Mouse (Mus musculus): ENCODE measurements around the gene Rgs17. TPM values are rescaled to one million over a fixed set of nuclear protein-coding genes. Genes with fewer than 3 reads are reported as not detected.

Rgs17 gene
- polyA plus RNA-seq, 1 experiment from 2014 or later = 0.66 TPM

GRCm38 (mm10) chr10:5805243-5805730, 116.9 kb downstream of the Rgs17 start, which contains the start of gene Fbxo5:
Gene Fbxo5, minus strand, starts transcription at chr10:5805600.
- H3K9ac ChIP-seq (replicated peaks; ENCODE audit: low read length) = peak within 1 kb of the TSS; percentile 82
- H3K4me1 ChIP-seq (ENCODE audit: control insufficient read depth, insufficient read depth, low read length) = no peaks in the 10 kb centered on the region
- peak; percentile 99 for DNase-seq (ENCODE audit: low spot score)
- WGBS = under 1% methylated on average over 42 of the region's 42 CpGs
- H3K4me2 ChIP-seq (ENCODE audit: low read depth, low read length) = peak within 1 kb of the TSS; percentile 48
- H3K27me3 ChIP-seq (ENCODE audit: control insufficient read depth, insufficient read depth, low read length) = no peaks in the 10 kb centered on the region
- H3K36me3 ChIP-seq (replicated peaks; ENCODE audit: control insufficient read depth, insufficient read depth, low read depth, low read length) = peaks cover 1% of the 10 kb centered on the region
- H3K4me3 ChIP-seq (ENCODE audit: low read depth, low read length) = peak within 1 kb of the TSS; percentile 75
- H3K9me3 ChIP-seq (replicated peaks; ENCODE audit: control insufficient read depth, low read length) = no peaks in the 10 kb centered on the region
- peak within 1 kb of the TSS; percentile 79 for H3K27ac ChIP-seq (replicated peaks; ENCODE audit: low read depth, low read length)
- ATAC-seq (replicated peaks; ENCODE audit: insufficient number of reproducible peaks, low FRiP score, low TSS enrichment, low read depth) = peak; percentile 95

GRCm38 (mm10) chr10:5804691-5805156, 117.5 kb downstream of the Rgs17 start:
- 0% methylated on average over 22 of the region's 24 CpGs for WGBS
- peak overlapping the region; percentile 79 for H3K27ac ChIP-seq (replicated peaks; ENCODE audit: low read depth, low read length)
- ATAC-seq (replicated peaks; ENCODE audit: insufficient number of reproducible peaks, low FRiP score, low TSS enrichment, low read depth) (peak; percentile 58), DNase-seq (ENCODE audit: low spot score) (peak; percentile 59)
- peak overlapping the region; percentile 82 for H3K9ac ChIP-seq (replicated peaks; ENCODE audit: low read length)
- peak overlapping the region; percentile 48 for H3K4me2 ChIP-seq (ENCODE audit: low read depth, low read length)
- H3K27me3 ChIP-seq (ENCODE audit: control insufficient read depth, insufficient read depth, low read length) = no peaks in the 10 kb centered on the region
- H3K4me3 ChIP-seq (ENCODE audit: low read depth, low read length) = peak overlapping the region; percentile 75
- H3K4me1 ChIP-seq (ENCODE audit: control insufficient read depth, insufficient read depth, low read length) = no peaks in the 10 kb centered on the region
- peaks cover 7% of the 10 kb centered on the region for H3K36me3 ChIP-seq (replicated peaks; ENCODE audit: control insufficient read depth, insufficient read depth, low read depth, low read length)
- no peaks in the 10 kb centered on the region for H3K9me3 ChIP-seq (replicated peaks; ENCODE audit: control insufficient read depth, low read length)

GRCm38 (mm10) chr10:5803739-5804138, 118.5 kb downstream of the Rgs17 start:
- peaks cover 7% of the 10 kb centered on the region for H3K36me3 ChIP-seq (replicated peaks; ENCODE audit: control insufficient read depth, insufficient read depth, low read depth, low read length)
- no peaks in the 10 kb centered on the region for H3K9me3 ChIP-seq (replicated peaks; ENCODE audit: control insufficient read depth, low read length)
- H3K27me3 ChIP-seq (ENCODE audit: control insufficient read depth, insufficient read depth, low read length) = no peaks in the 10 kb centered on the region
- H3K27ac ChIP-seq (replicated peaks; ENCODE audit: low read depth, low read length) = no peak overlapping the region
- DNase-seq (ENCODE audit: low spot score) (peak; percentile 30), ATAC-seq (replicated peaks; ENCODE audit: insufficient number of reproducible peaks, low FRiP score, low TSS enrichment, low read depth) (no peak)
- peak overlapping the region; percentile 75 for H3K4me3 ChIP-seq (ENCODE audit: low read depth, low read length)
- peak overlapping the region; percentile 53 for H3K9ac ChIP-seq (replicated peaks; ENCODE audit: low read length)
- WGBS = 9% methylated on average over 1 of the region's 1 CpGs
- H3K4me1 ChIP-seq (ENCODE audit: control insufficient read depth, insufficient read depth, low read length) = no peaks in the 10 kb centered on the region
- peak overlapping the region; percentile 49 for H3K4me2 ChIP-seq (ENCODE audit: low read depth, low read length)

- ATAC-seq (replicated peaks; ENCODE audit: insufficient number of reproducible peaks, low FRiP score, low TSS enrichment, low read depth) (no peak), DNase-seq (ENCODE audit: low spot score) (no peak)
- Histone ChIP-seq H3K36me3 (replicated peaks; ENCODE audit: control insufficient read depth, insufficient read depth, low read depth, low read length) (peaks cover 7% of the 10 kb centered on the region), H3K27me3 (ENCODE audit: control insufficient read depth, insufficient read depth, low read length) (no peaks in the 10 kb centered on the region), H3K9me3 (replicated peaks; ENCODE audit: control insufficient read depth, low read length) (no peaks in the 10 kb centered on the region), H3K9ac (replicated peaks; ENCODE audit: low read length) (peak overlapping the region; percentile 29), H3K4me1 (ENCODE audit: control insufficient read depth, insufficient read depth, low read length) (no peaks in the 10 kb centered on the region), H3K4me2 (ENCODE audit: low read depth, low read length) (peak overlapping the region; percentile 49), H3K27ac (replicated peaks; ENCODE audit: low read depth, low read length) (no peak overlapping the region), H3K4me3 (ENCODE audit: low read depth, low read length) (peak overlapping the region; percentile 75)
- WGBS = 32% methylated on average over 6 of the region's 6 CpGs
Measured at GRCm38 (mm10) chr10:5802866-5803265, 119.3 kb downstream of the Rgs17 start.

GRCm38 (mm10) chr10:5800490-5800889, 121.7 kb downstream of the Rgs17 start:
- H3K27ac ChIP-seq (replicated peaks; ENCODE audit: low read depth, low read length) = no peak overlapping the region
- H3K9ac ChIP-seq (replicated peaks; ENCODE audit: low read length) = no peak overlapping the region
- no peak overlapping the region for H3K4me3 ChIP-seq (ENCODE audit: low read depth, low read length)
- ATAC-seq (replicated peaks; ENCODE audit: insufficient number of reproducible peaks, low FRiP score, low TSS enrichment, low read depth) (no peak), DNase-seq (ENCODE audit: low spot score) (peak; percentile 50)
- H3K4me2 ChIP-seq (ENCODE audit: low read depth, low read length) = no peak overlapping the region
- H3K4me1 ChIP-seq (ENCODE audit: control insufficient read depth, insufficient read depth, low read length) = no peaks in the 10 kb centered on the region
- peaks cover 7% of the 10 kb centered on the region for H3K36me3 ChIP-seq (replicated peaks; ENCODE audit: control insufficient read depth, insufficient read depth, low read depth, low read length)
- no peaks in the 10 kb centered on the region for H3K9me3 ChIP-seq (replicated peaks; ENCODE audit: control insufficient read depth, low read length)
- no peaks in the 10 kb centered on the region for H3K27me3 ChIP-seq (ENCODE audit: control insufficient read depth, insufficient read depth, low read length)
- WGBS = 90% methylated on average over 1 of the region's 1 CpGs

- Histone ChIP-seq H3K4me2 (ENCODE audit: low read depth, low read length) (no peak overlapping the region), H3K9me3 (replicated peaks; ENCODE audit: control insufficient read depth, low read length) (no peaks in the 10 kb centered on the region), H3K4me1 (ENCODE audit: control insufficient read depth, insufficient read depth, low read length) (no peaks in the 10 kb centered on the region), H3K27ac (replicated peaks; ENCODE audit: low read depth, low read length) (no peak overlapping the region), H3K4me3 (ENCODE audit: low read depth, low read length) (no peak overlapping the region), H3K36me3 (replicated peaks; ENCODE audit: control insufficient read depth, insufficient read depth, low read depth, low read length) (peaks cover 7% of the 10 kb centered on the region), H3K9ac (replicated peaks; ENCODE audit: low read length) (no peak overlapping the region), H3K27me3 (ENCODE audit: control insufficient read depth, insufficient read depth, low read length) (no peaks in the 10 kb centered on the region)
- 90% methylated on average over 4 of the region's 4 CpGs for WGBS
- no peak for DNase-seq (ENCODE audit: low spot score)
- ATAC-seq (replicated peaks; ENCODE audit: insufficient number of reproducible peaks, low FRiP score, low TSS enrichment, low read depth) = 0 out of 2 replicates have a peak, but pooled peaks have one; percentile 24
Measured at GRCm38 (mm10) chr10:5798069-5798468, 124.1 kb downstream of the Rgs17 start.

- no peaks in the 10 kb centered on the region for H3K27me3 ChIP-seq (ENCODE audit: control insufficient read depth, insufficient read depth, low read length)
- H3K9me3 ChIP-seq (replicated peaks; ENCODE audit: control insufficient read depth, low read length) = no peaks in the 10 kb centered on the region
- WGBS = 23% methylated on average over 12 of the region's 12 CpGs
- H3K36me3 ChIP-seq (replicated peaks; ENCODE audit: control insufficient read depth, insufficient read depth, low read depth, low read length) = no peaks in the 10 kb centered on the region
- H3K27ac ChIP-seq (replicated peaks; ENCODE audit: low read depth, low read length) = no peak overlapping the region
- H3K4me1 ChIP-seq (ENCODE audit: control insufficient read depth, insufficient read depth, low read length) = no peaks in the 10 kb centered on the region
- no peak overlapping the region for H3K9ac ChIP-seq (replicated peaks; ENCODE audit: low read length)
- DNase-seq (ENCODE audit: low spot score) (peak; percentile 69), ATAC-seq (replicated peaks; ENCODE audit: insufficient number of reproducible peaks, low FRiP score, low TSS enrichment, low read depth) (no peak)
- H3K4me2 ChIP-seq (ENCODE audit: low read depth, low read length) = no peak overlapping the region
- no peak overlapping the region for H3K4me3 ChIP-seq (ENCODE audit: low read depth, low read length)
Measured at GRCm38 (mm10) chr10:5790657-5791056, 131.5 kb downstream of the Rgs17 start.

GRCm38 (mm10) chr10:5786923-5787322, 135.3 kb downstream of the Rgs17 start:
- H3K9ac ChIP-seq (replicated peaks; ENCODE audit: low read length) = no peak overlapping the region
- no peaks in the 10 kb centered on the region for H3K27me3 ChIP-seq (ENCODE audit: control insufficient read depth, insufficient read depth, low read length)
- H3K4me2 ChIP-seq (ENCODE audit: low read depth, low read length) = no peak overlapping the region
- no peaks in the 10 kb centered on the region for H3K9me3 ChIP-seq (replicated peaks; ENCODE audit: control insufficient read depth, low read length)
- no peak overlapping the region for H3K27ac ChIP-seq (replicated peaks; ENCODE audit: low read depth, low read length)
- H3K4me1 ChIP-seq (ENCODE audit: control insufficient read depth, insufficient read depth, low read length) = no peaks in the 10 kb centered on the region
- no peak overlapping the region for H3K4me3 ChIP-seq (ENCODE audit: low read depth, low read length)
- peak; percentile 39 for DNase-seq (ENCODE audit: low spot score)
- 29% methylated on average over 4 of the region's 4 CpGs for WGBS
- ATAC-seq (replicated peaks; ENCODE audit: insufficient number of reproducible peaks, low FRiP score, low TSS enrichment, low read depth) = no peak
- no peaks in the 10 kb centered on the region for H3K36me3 ChIP-seq (replicated peaks; ENCODE audit: control insufficient read depth, insufficient read depth, low read depth, low read length)

Measured in embryonic facial prominence, embryonic 11.5 days (tissue).